Mouse (Mus musculus): ENCODE measurements at regions not wholly inside any gene's neighbourhood (a gene's known extent, or its start where the extent isn't known, plus 50 kb on each side); places are given as distances from the start of the nearest gene placed in this dataset. TPM values are rescaled to one million over a fixed set of nuclear protein-coding genes. Genes with fewer than 3 reads are reported as not detected.

DNA sequence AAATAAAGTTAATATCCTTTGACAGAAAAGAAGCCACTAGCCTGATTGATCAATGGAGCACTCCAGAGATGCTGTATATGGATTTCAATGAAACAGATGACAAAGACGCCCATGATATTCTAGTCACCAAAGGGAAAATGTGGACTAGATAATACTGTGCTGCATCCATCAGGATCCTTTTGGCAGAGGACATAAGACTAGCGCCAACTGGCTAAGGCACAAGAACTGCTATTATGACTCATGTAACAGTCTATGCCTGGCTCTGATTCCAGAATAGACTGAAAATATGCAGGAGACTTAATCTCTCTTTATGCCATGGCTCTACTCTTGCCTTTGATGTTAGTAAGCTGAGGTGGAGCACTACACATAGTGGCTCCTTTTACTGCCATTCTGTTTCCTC lies 128.7 kb upstream of the Tenm2 start:
- 93% methylated on average over 2 of the region's 2 CpGs for WGBS

DNA sequence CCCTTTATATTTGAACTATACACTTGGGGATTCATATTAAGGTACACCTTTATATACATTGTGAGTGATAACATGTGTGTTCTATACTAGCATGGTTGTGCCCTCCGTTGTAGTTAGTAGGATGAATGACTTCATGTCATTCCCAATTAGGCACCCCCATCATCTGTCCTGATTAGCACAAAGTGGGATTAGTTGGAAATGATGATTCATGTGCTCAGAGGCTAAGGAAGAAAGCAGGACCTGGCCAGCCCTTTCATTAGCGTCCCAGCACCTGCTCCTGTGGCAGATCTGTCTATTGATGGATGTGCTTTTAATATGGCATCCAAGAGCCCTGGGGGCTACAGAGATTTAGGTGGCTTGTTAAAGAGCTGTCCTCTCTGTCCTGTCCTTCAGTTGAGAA lies 119.3 kb upstream of the Tenm2 start:
- Histone ChIP-seq H3K4me3 (no peak overlapping the region), H3K36me3 (replicated peaks) (no peaks in the 10 kb centered on the region), H3K9me3 (no peaks in the 10 kb centered on the region), H3K4me1 (no peaks in the 10 kb centered on the region), H3K27ac (replicated peaks) (no peak overlapping the region), H3K27me3 (replicated peaks; ENCODE audit: low read depth, poor library complexity, severe bottlenecking) (no peaks in the 10 kb centered on the region)
- 57% methylated on average over 2 of the region's 2 CpGs for WGBS
- DNase-seq (ENCODE audit: low spot score), result no peak

More for the DNA sequence above, 128.7 kb upstream of the Tenm2 start:
- Histone ChIP-seq H3K9me3 (no peaks in the 10 kb centered on the region), H3K4me3 (no peak overlapping the region), H3K27me3 (replicated peaks; ENCODE audit: low read depth, poor library complexity, severe bottlenecking) (no peaks in the 10 kb centered on the region), H3K4me1 (no peaks in the 10 kb centered on the region), H3K36me3 (replicated peaks) (no peaks in the 10 kb centered on the region), H3K27ac (replicated peaks) (no peak overlapping the region)
- DNase-seq (ENCODE audit: low spot score), result no peak

DNA sequence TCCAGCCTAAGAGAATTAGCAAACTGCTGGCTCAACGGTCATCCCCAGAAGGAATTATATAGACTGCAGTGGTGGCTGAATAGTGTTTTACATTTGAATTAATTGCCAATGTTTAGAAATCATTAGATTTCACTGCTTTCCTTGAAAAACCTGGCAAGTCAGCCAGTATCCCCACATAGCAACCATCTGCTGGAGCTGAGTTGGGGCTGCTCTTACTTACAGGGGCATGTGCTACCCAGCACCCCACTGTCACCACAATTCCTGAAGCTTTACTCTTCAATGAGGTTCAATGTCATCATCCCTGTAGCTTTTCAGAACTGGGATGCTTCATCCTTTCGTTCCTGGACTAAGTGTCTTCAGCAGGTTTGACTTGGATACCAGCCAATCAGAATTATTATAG lies 73.9 kb upstream of the Tenm2 start:
- Histone ChIP-seq H3K27me3 (replicated peaks; ENCODE audit: low read depth, poor library complexity, severe bottlenecking) (no peaks in the 10 kb centered on the region), H3K36me3 (replicated peaks) (no peaks in the 10 kb centered on the region), H3K4me1 (no peaks in the 10 kb centered on the region), H3K9me3 (no peaks in the 10 kb centered on the region), H3K27ac (replicated peaks) (no peak overlapping the region), H3K4me3 (no peak overlapping the region)
- 86% methylated on average over 2 of the region's 2 CpGs for WGBS
- no peak for DNase-seq (ENCODE audit: low spot score)

DNA sequence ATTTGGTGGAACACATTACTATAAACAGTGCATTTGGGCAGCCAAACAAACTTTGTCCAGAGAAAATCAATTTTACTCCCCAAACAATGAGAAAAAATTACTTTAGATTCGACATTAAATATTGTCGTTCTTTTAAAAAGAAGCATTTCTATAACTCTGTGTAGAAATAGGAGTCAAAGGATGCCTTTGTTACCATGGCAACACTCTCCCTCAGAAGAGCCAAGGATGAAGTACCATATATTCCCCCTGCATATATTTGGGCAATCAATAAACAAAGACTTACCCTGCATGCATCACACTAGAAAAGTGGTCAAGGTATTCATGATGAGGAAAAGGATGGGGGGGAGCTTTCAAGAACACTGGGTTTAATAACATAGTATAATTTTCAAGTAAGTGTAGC lies 70.9 kb upstream of the Tenm2 start:
- 87% methylated on average over 2 of the region's 2 CpGs for WGBS
- no peak overlapping the region for H3K27ac ChIP-seq (replicated peaks)
- H3K36me3 ChIP-seq (replicated peaks), result no peaks in the 10 kb centered on the region
- no peak for DNase-seq (ENCODE audit: low spot score)
- H3K27me3 ChIP-seq (replicated peaks; ENCODE audit: low read depth, poor library complexity, severe bottlenecking), result no peaks in the 10 kb centered on the region
- H3K4me1 ChIP-seq, result no peaks in the 10 kb centered on the region
- no peaks in the 10 kb centered on the region for H3K9me3 ChIP-seq
- H3K4me3 ChIP-seq, result no peak overlapping the region

Small RNA genes in the stretch of these regions (microRNA-seq; reads per million reads assigned to microRNA genes)
- not detected for gene Gm25693
